Mouse (Mus musculus) left cerebral cortex, adult 6 months (tissue): ENCODE results near the gene Mars. TPM values are rescaled to one million over a fixed set of nuclear protein-coding genes. Genes with fewer than 3 reads are reported as not detected.

Experiments
- long read RNA-seq, 2 experiments: library from polyadenylated mRNA; unstranded; transcript quantifications; one replicate each; pipeline ENCODE4 v2.0.0; 2019 to 2020
- polyA plus RNA-seq: library from polyadenylated mRNA; unstranded; fragments of <200 nt; fragmentation: Nextera tagmentation; gene quantifications from 2 replicates; pipeline ENCODE4 v1.2.3, GENCODE M21; 2021

Mars gene
- 47.1 and 54.3 TPM in 2 replicates for polyA plus RNA-seq
- long read RNA-seq, experiment 1, transcript Mars-201 (21 exons, 2,939 nt) = minor isoform, 97 of 453 reads
- long read RNA-seq, experiment 1, transcript Mars-206 (22 exons, 2,962 nt) = major isoform, 273 of 453 reads
- long read RNA-seq, experiment 1, transcript Mars-205 (20 exons, 3,065 nt) = minor isoform, 27 of 453 reads
- long read RNA-seq, experiment 1, partial matches to known transcripts = 22 of 453 reads
- long read RNA-seq, experiment 1, other reads (novel, unspliced or antisense) = 33 of 453 reads
- long read RNA-seq, experiment 2, transcript Mars-206 (22 exons, 2,962 nt) = major isoform, 27 of 61 reads
- long read RNA-seq, experiment 2, transcript Mars-201 (21 exons, 2,939 nt) = minor isoform, 17 of 61 reads
- long read RNA-seq, experiment 2, partial matches to known transcripts = 9 of 61 reads
- long read RNA-seq, experiment 2, other reads (novel, unspliced or antisense) = 5 of 61 reads

GRCm38 (mm10) chr10:127311476-127312355, at the start of gene Mars:
TSS of gene Mars (minus strand) at chr10:127311786.

DNA sequence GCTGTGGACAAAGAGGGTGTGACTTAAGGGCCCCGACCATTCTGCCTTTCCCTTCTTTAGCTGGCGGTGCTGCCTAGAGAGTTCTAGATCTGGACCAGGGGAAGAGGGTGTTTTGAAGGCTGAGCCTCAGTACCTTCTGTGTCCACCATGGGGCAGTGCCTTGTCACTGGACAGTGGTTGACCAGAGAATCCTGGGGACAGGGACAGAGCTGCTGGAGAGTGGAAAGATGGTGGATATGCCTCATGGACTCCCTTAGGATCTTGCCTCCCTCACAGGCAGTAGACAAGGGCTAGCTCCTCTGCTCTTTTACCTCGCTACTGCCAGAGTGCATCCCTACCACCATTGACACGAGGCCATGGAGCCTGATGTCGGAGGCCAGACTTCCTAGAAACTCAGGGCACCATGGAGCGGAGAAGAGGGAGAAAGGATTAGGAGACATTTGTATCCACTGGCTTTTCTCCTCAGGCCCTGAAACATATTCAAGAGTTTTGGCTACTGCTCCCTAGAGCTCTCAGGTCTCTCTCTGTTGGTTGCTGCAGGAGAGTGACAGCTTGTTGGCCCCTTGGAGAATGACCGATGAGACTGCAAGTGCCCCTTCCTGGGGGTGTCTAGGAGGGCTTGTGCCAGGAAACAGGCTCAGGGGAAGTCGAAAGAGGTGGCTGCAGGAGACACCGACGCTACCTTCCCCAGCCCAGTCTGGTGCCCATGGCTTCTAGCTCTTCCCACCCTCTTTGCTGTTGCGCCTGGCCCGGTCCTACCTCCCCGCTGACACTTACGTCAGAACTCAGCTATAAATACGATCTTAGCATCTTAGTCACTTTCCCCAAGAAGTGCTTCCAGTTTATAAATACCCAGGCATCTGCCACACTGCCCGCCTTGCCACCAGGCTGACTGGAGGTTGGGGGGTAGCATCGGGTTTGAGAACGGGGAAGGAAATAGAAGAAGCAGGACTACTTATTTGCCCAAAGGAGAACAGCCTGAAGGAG, 42.6 kb upstream of the Mars start, which contains the start of gene Inhbe:
TSS of gene Inhbe (minus strand) at position 503 of the 987 bp plus-strand sequence.

GRCm38 (mm10) chr10:127341891-127342639, 30.5 kb upstream of the Mars start, which contains the start of gene Gli1:
TSS of gene Gli1 (minus strand) at chr10:127341974.

GRCm38 (mm10) chr10:127321621-127322020, 10.0 kb upstream of the Mars start, which contains the start of gene Arhgap9:
TSS of gene Arhgap9 (plus strand) at chr10:127321964.

GRCm38 (mm10) chr10:127288800-127289572, 22.6 kb downstream of the Mars start, which contains the start of gene Mbd6:
TSS of gene Mbd6 (minus strand) at chr10:127289018.

GRCm38 (mm10) chr10:127266112-127267091, 45.2 kb downstream of the Mars start, which contains the start of gene Dctn2:
TSS of gene Dctn2 (plus strand) at chr10:127266368.

DNA sequence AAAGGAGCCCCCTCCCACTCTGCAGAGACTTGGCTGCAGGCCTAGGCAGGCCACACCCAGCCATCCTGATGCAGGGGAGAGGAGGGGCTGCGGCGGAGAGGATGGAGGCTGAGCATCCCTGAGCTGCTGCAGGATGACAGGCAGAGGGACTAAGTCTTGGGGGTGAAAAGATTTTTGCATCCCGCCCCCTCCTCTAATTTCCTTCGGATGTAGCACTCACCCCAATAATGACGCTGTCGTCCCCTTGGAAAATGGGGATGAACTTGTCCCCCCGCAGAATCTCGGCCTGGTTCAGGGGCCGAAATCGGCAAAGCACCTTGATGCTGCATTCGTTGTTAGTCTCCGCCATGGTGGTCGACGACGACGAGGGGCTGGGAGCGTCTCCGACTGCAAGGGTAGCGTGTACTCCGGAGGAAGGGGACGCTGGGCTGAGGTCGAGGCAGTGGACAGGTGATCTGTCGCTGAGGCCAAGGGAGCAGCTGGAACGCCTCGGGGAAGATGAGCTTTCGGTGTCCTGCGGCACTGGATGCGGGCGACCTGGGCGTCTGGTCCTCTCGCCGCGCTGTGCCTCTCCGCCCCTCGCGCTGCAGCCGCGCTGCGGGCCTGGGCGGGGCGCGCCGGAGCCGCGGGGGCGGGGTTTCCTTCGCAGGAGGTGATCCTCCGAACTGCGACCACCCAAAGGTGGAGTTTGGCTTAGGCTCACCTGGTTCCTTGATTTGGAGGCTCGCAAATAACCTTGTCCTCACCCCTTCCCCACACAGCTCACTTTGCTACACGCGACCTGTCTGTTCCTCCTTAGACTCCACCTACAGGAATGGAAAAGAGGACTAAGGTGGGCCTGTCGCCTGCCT, 48.8 kb downstream of the Mars start, which contains the start of gene Kif5a:
TSS of gene Kif5a (minus strand) at position 801 of the 851 bp plus-strand sequence.

Other genes starting within 250 kb of the Mars start
- 86.2 and 95.5 TPM in 2 replicates for gene Cdk4, start 248.3 kb downstream of the Mars start, polyA plus RNA-seq
- 50.4 and 61.0 TPM in 2 replicates for gene Tspan31, start 241.5 kb downstream of the Mars start, polyA plus RNA-seq
- 17.8 and 20.2 TPM in 2 replicates for gene Agap2, start 236.5 kb downstream of the Mars start, polyA plus RNA-seq
- gene Os9, start 190.7 kb downstream of the Mars start, polyA plus RNA-seq = 32.8 and 45.7 TPM in 2 replicates
- gene B4galnt1, start 146.6 kb downstream of the Mars start, polyA plus RNA-seq = 76.6 and 91.6 TPM in 2 replicates
- gene Slc26a10, start 131.1 kb downstream of the Mars start, polyA plus RNA-seq = 0.97 and 1.3 TPM in 2 replicates
- 20.2 and 22.6 TPM in 2 replicates for gene Arhgef25, start 121.7 kb downstream of the Mars start, polyA plus RNA-seq
- 6.7 and 58.5 TPM in 2 replicates for gene Dtx3, start 116.1 kb downstream of the Mars start, polyA plus RNA-seq
- 77.0 and 83.0 TPM in 2 replicates for gene Pip4k2c, start 100.2 kb downstream of the Mars start, polyA plus RNA-seq
- 301 and 323 TPM in 2 replicates for gene Kif5a, start 48.4 kb downstream of the Mars start, polyA plus RNA-seq
- 277 and 299 TPM in 2 replicates for gene Dctn2, start 45.4 kb downstream of the Mars start, polyA plus RNA-seq
- 1.5 and 8.9 TPM in 2 replicates for gene Mbd6, start 22.8 kb downstream of the Mars start, polyA plus RNA-seq
- gene Arhgap9, start 10.2 kb upstream of the Mars start, polyA plus RNA-seq = 0.77 and 1.0 TPM in 2 replicates
- gene Gli1, start 30.2 kb upstream of the Mars start, polyA plus RNA-seq = 0.06 and 0.09 TPM in 2 replicates
- 0.09 and 0.10 TPM in 2 replicates for gene Inhbe, start 42.6 kb upstream of the Mars start, polyA plus RNA-seq
- not detected in 2 replicates for gene Inhbc, start 58.6 kb upstream of the Mars start, polyA plus RNA-seq
- 79.5 and 107 TPM in 2 replicates for gene R3hdm2, start 68.5 kb upstream of the Mars start, polyA plus RNA-seq
- gene Stac3, start 189.9 kb upstream of the Mars start, polyA plus RNA-seq = not detected in 2 replicates
- 3.7 and 3.8 TPM in 2 replicates for gene Ndufa4l2, start 203.2 kb upstream of the Mars start, polyA plus RNA-seq
- gene Shmt2, start 210.7 kb upstream of the Mars start, polyA plus RNA-seq = 15.4 and 17.6 TPM in 2 replicates
- gene Nxph4, start 222.8 kb upstream of the Mars start, polyA plus RNA-seq = 1.0 and 3.2 TPM in 2 replicates